Comparison of ENCODE assay signal across 8 mouse cellular contexts in genomic region chr11:67523806-67524205, GRCm38 (mm10).
DNase-seq lines count a peak whose midpoint lies in the region; ATAC-seq and TF ChIP-seq lines count a peak whose summit lies in the region.
"Had no signal": no experiment of that assay in that cellular context is flagged by ENCODE, and none has a peak within 500 bp of the region (broad histone marks: within the 10 kb centered on the region; RNA-seq: fewer than 3 reads in every experiment).

No protein-coding gene starts in this region.

- no peak overlapping the region for H3K9ac ChIP-seq in midbrain, embryonic 16.5 days (ENCODE audit: low read depth, low read length)
- H3K9ac ChIP-seq in heart, embryonic 15.5 days, result no peak overlapping the region

- no peak overlapping the region for H3K4me2 ChIP-seq in midbrain, embryonic 16.5 days (ENCODE audit: low read length)
- H3K4me2 ChIP-seq in heart, embryonic 15.5 days, result no peak overlapping the region

- TF ChIP-seq CTCF in lung, adult 2 months (IDR thresholded peaks at IDR 0.05; ENCODE audit: insufficient read depth, low read length), result no peak

- no peak overlapping the region for H3K4me3 ChIP-seq in midbrain, embryonic 10.5 days
- no peak overlapping the region for H3K4me3 ChIP-seq in midbrain, embryonic 16.5 days (ENCODE audit: low read depth, low read length)
- no peak overlapping the region for H3K4me3 ChIP-seq in heart, embryonic 15.5 days
- H3K4me3 ChIP-seq in lung, adult 2 months (replicated peaks; ENCODE audit: extremely low read depth, low read depth, low read length), result no peak overlapping the region

- ATAC-seq in midbrain, embryonic 16.5 days, result no peak
- ATAC-seq in heart, embryonic 15.5 days (replicated peaks; ENCODE audit: insufficient number of reproducible peaks, insufficient read depth, low FRiP score, low read depth), result 0 out of 2 replicates have a peak, but pooled peaks have one; percentile 32

- H3K4me1 ChIP-seq in midbrain, embryonic 10.5 days, result peaks cover 15% of the 10 kb centered on the region
- peaks cover 6% of the 10 kb centered on the region for H3K4me1 ChIP-seq in midbrain, embryonic 16.5 days (ENCODE audit: control insufficient read depth, insufficient read depth, low read length)
- peaks cover 38% of the 10 kb centered on the region for H3K4me1 ChIP-seq in heart, embryonic 15.5 days (replicated peaks)
- H3K4me1 ChIP-seq in lung, adult 2 months (ENCODE audit: control insufficient read depth, insufficient read depth, low read length), result peaks cover 19% of the 10 kb centered on the region

- 46% methylated on average over 3 of the region's 3 CpGs for WGBS in midbrain, embryonic 10.5 days
- 36% methylated on average over 3 of the region's 3 CpGs for WGBS in midbrain, embryonic 16.5 days
- 35% methylated on average over 3 of the region's 3 CpGs for WGBS in heart, embryonic 15.5 days
- WGBS in lung, adult 2 months, result 31% methylated on average over 3 of the region's 3 CpGs

- no peaks in the 10 kb centered on the region for H3K27me3 ChIP-seq in midbrain, embryonic 10.5 days (ENCODE audit: low read depth, poor library complexity, severe bottlenecking)
- H3K27me3 ChIP-seq in midbrain, embryonic 16.5 days (ENCODE audit: control insufficient read depth, insufficient read depth, low read depth, low read length), result no peaks in the 10 kb centered on the region
- H3K27me3 ChIP-seq in heart, embryonic 15.5 days, result no peaks in the 10 kb centered on the region

- no peaks in the 10 kb centered on the region for H3K36me3 ChIP-seq in midbrain, embryonic 10.5 days
- no peaks in the 10 kb centered on the region for H3K36me3 ChIP-seq in midbrain, embryonic 16.5 days (ENCODE audit: control insufficient read depth, insufficient read depth, low read length)
- no peaks in the 10 kb centered on the region for H3K36me3 ChIP-seq in heart, embryonic 15.5 days

- no peaks in the 10 kb centered on the region for H3K9me3 ChIP-seq in midbrain, embryonic 10.5 days (replicated peaks)
- no peaks in the 10 kb centered on the region for H3K9me3 ChIP-seq in midbrain, embryonic 16.5 days (replicated peaks; ENCODE audit: control insufficient read depth, low read length, poor library complexity, severe bottlenecking)
- H3K9me3 ChIP-seq in heart, embryonic 15.5 days (replicated peaks), result no peaks in the 10 kb centered on the region

- H3K27ac ChIP-seq in midbrain, embryonic 10.5 days (replicated peaks), result peak overlapping the region; percentile 55; the same call in 1 of the 2 replicates
- H3K27ac ChIP-seq in midbrain, embryonic 16.5 days (ENCODE audit: low read length), result no peak overlapping the region
- peak overlapping the region; percentile 46 for H3K27ac ChIP-seq in heart, embryonic 15.5 days

- no peak for TF ChIP-seq POLR2A in lung, adult 2 months (IDR thresholded peaks at IDR 0.05; ENCODE audit: borderline replicate concordance, extremely low read depth, low read depth, low read length)

- DNase-seq in midbrain, embryonic 10.5 days (ENCODE audit: low spot score), result no peak
- peak; percentile 33 for DNase-seq in lung, adult 2 months
- DNase-seq in testis, postnatal 14 days (ENCODE audit: low spot score), result peak; percentile 44
- no peak for DNase-seq in retina, embryonic 14.5 days (ENCODE audit: low spot score)
- DNase-seq in embryo, embryonic 10 days (ENCODE audit: low spot score), result no peak
- DNase-seq: embryo, embryonic 11 days had no signal

Comparison
In these comparisons a context has a peak if more than half of its experiments do, and no peak if none do; other contexts are left out.
1. DNase-seq: peak in lung, adult 2 months (single experiment) and testis, postnatal 14 days (single experiment); none in midbrain, embryonic 10.5 days (single experiment), retina, embryonic 14.5 days (single experiment) and embryo, embryonic 10 days (single experiment).